Mouse (Mus musculus): ENCODE data around the gene H2-M10.4. TPM values are rescaled to one million over a fixed set of nuclear protein-coding genes. Genes with fewer than 3 reads are reported as not detected.
"Not testable (repeated sequence)": the region's sequence is repeated elsewhere in the genome, so short reads cannot be mapped to it uniquely, and the experiment has no call there.

H2-M10.4 gene
- total RNA-seq (2012; rRNA removed): not detected in 2 replicates
- not detected for polyA plus RNA-seq (2012; ENCODE audit: insufficient read depth in 1 of 2, insufficient read length in 2 of 2, low read depth in 1 of 2, low replicate concordance in 2 of 2, missing spikeins in 1 of 2)

- Histone ChIP-seq H3K9me3 (replicated peaks; ENCODE audit: insufficient read depth, low read length) (no peaks in the 10 kb centered on the region), H3K9ac (ENCODE audit: control insufficient read depth, low read depth, low read length, poor library complexity, severe bottlenecking) (no peak within 1 kb of the TSS), H3K79me2 (ENCODE audit: control insufficient read depth, insufficient read depth, low read length, poor library complexity) (no peaks in the 10 kb centered on the region), H3K4me3 (ENCODE audit: control insufficient read depth in 1 of 2, insufficient read depth in 1 of 2, low read depth in 2 of 2, low read length in 2 of 2) (no peak within 1 kb of the TSS), H3K4me1 (ENCODE audit: control insufficient read depth in 1 of 2, insufficient read depth in 2 of 2, low read length in 2 of 2) (no peaks in the 10 kb centered on the region), H3K36me3 (ENCODE audit: control insufficient read depth in 1 of 2, insufficient read depth in 2 of 2, low read length in 2 of 2) (no peaks in the 10 kb centered on the region), H3K27ac (ENCODE audit: control insufficient read depth, low read depth, low read length) (no peak within 1 kb of the TSS), H3K27me3 (ENCODE audit: control insufficient read depth in 1 of 2, insufficient read depth in 2 of 2, low read length in 2 of 2) (no peaks in the 10 kb centered on the region)
- no peak for DNase-seq (ENCODE audit: low read depth, low spot score)
- no peak for TF ChIP-seq EP300 (IDR thresholded peaks at IDR 0.05; ENCODE audit: low read depth in 1 of 2, low read length in 2 of 2)
- TF ChIP-seq MEF2A (IDR thresholded peaks at IDR 0.05; ENCODE audit: extremely low read depth, insufficient replicate concordance, low read depth, low read length, poor library complexity, severe bottlenecking): no peak
- TF ChIP-seq CHD1 (IDR thresholded peaks at IDR 0.05; ENCODE audit: low read depth, low read length): no peak
- no peak for TF ChIP-seq UBTF (IDR thresholded peaks at IDR 0.05; ENCODE audit: borderline replicate concordance, insufficient read depth, low read depth, low read length)
- TF ChIP-seq NELFE (IDR thresholded peaks at IDR 0.05; ENCODE audit: low read depth, low read length): no peak
- no peak for TF ChIP-seq NRF1 (IDR thresholded peaks at IDR 0.05; ENCODE audit: insufficient read depth, low read depth, low read length, poor library complexity, severe bottlenecking)
- no peak for TF ChIP-seq JUND (IDR thresholded peaks at IDR 0.05; ENCODE audit: low read depth, low read length)
- TF ChIP-seq GABPA (IDR thresholded peaks at IDR 0.05; ENCODE audit: low read depth, low read length): no peak
- TF ChIP-seq E2F4 (IDR thresholded peaks at IDR 0.05; ENCODE audit: borderline replicate concordance, low read depth, low read length): no peak
- TF ChIP-seq MAFK (IDR thresholded peaks at IDR 0.05; ENCODE audit: borderline replicate concordance, low read depth, low read length): no peak
- TF ChIP-seq USF2 (IDR thresholded peaks at IDR 0.05; ENCODE audit: borderline replicate concordance in 1 of 2, insufficient read depth in 1 of 2, low read depth in 1 of 2, low read length in 2 of 2): no peak
Observed at GRCm38 (mm10) chr17:36462234-36462633, at the start of gene H2-M10.4. H2-M10.4 (minus strand) TSS chr17:36462334.

GRCm38 (mm10) chr17:36503910-36504309 is 41.8 kb upstream of the H2-M10.4 start:
- no peak for DNase-seq (ENCODE audit: low read depth, low spot score)
- no peaks in the 10 kb centered on the region for H3K4me1 ChIP-seq (ENCODE audit: control insufficient read depth in 1 of 2, insufficient read depth in 2 of 2, low read length in 2 of 2)
- H3K27me3 ChIP-seq (ENCODE audit: control insufficient read depth in 1 of 2, insufficient read depth in 2 of 2, low read length in 2 of 2): no peaks in the 10 kb centered on the region
- no peak overlapping the region for H3K4me3 ChIP-seq (ENCODE audit: control insufficient read depth in 1 of 2, insufficient read depth in 1 of 2, low read depth in 2 of 2, low read length in 2 of 2)
- no peaks in the 10 kb centered on the region for H3K79me2 ChIP-seq (ENCODE audit: control insufficient read depth, insufficient read depth, low read length, poor library complexity)
- TF ChIP-seq CTCF (IDR thresholded peaks at IDR 0.05 in 2 of 3, conservative IDR thresholded peaks at IDR 0.05 in 1 of 3; ENCODE audit: control insufficient read depth in 1 of 3, insufficient read depth in 1 of 3, low read depth in 2 of 3, low read length in 3 of 3, poor library complexity in 1 of 3, severe bottlenecking in 1 of 3): no peak
- no peak overlapping the region for H3K27ac ChIP-seq (ENCODE audit: control insufficient read depth, low read depth, low read length)
- no peak overlapping the region for H3K9ac ChIP-seq (ENCODE audit: control insufficient read depth, low read depth, low read length, poor library complexity, severe bottlenecking)
- no peaks in the 10 kb centered on the region for H3K36me3 ChIP-seq (ENCODE audit: control insufficient read depth in 1 of 2, insufficient read depth in 2 of 2, low read length in 2 of 2)
- H3K9me3 ChIP-seq (replicated peaks; ENCODE audit: insufficient read depth, low read length): no peaks in the 10 kb centered on the region

DNA sequence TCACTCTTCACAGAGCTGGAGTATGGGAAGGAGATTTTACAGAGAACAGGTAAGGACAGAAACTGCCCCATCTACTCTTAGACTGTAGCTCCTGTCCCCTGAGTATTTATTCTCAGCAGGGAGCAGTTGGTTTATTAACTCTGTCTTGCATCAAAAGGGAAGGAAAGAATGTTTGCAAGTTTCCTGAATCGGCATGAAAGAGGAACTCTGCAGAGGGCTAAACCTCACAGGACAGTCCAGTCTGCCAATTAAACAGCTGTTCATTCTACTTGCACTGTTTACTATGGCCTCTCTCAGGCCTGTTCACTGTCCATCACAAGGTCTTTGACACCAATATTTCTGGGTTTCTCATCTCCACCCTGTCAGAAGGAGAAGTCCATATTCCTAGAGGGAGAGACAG is 38.3 kb upstream of the H2-M10.4 start:
- H3K4me1 ChIP-seq (ENCODE audit: control insufficient read depth in 1 of 2, insufficient read depth in 2 of 2, low read length in 2 of 2): no peaks in the 10 kb centered on the region

DNA sequence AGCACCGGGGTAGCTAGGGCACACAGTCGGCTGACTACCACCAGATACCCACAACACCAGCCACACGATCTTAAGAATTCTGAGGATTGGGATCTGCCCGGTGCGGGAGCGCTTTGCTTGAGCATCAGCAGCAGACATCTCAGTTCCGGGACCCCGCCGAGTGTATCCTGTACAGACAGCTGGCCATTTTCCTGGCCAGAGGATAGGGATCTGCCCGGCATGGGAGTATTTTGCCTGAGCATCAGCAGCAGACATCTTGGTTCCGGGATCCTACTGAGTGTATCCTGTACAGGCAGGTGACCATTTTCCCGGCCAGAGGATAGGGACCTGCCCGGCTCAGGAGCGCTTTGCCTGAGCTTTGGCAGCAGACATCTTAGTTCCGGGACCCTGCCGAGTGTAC is 26.0 kb upstream of the H2-M10.4 start:
- not testable (repeated sequence) for H3K27me3 ChIP-seq (ENCODE audit: control insufficient read depth in 1 of 2, insufficient read depth in 2 of 2, low read length in 2 of 2); H3K9me3 ChIP-seq (replicated peaks; ENCODE audit: insufficient read depth, low read length); H3K79me2 ChIP-seq (ENCODE audit: control insufficient read depth, insufficient read depth, low read length, poor library complexity); H3K27ac ChIP-seq (ENCODE audit: control insufficient read depth, low read depth, low read length); H3K4me1 ChIP-seq (ENCODE audit: control insufficient read depth in 1 of 2, insufficient read depth in 2 of 2, low read length in 2 of 2); H3K36me3 ChIP-seq (ENCODE audit: control insufficient read depth in 1 of 2, insufficient read depth in 2 of 2, low read length in 2 of 2); H3K9ac ChIP-seq (ENCODE audit: control insufficient read depth, low read depth, low read length, poor library complexity, severe bottlenecking); H3K4me3 ChIP-seq (ENCODE audit: control insufficient read depth in 1 of 2, insufficient read depth in 1 of 2, low read depth in 2 of 2, low read length in 2 of 2); DNase-seq (ENCODE audit: low read depth, low spot score)

More for the DNA sequence above, 38.3 kb upstream of the H2-M10.4 start:
- no peak for DNase-seq (ENCODE audit: low read depth, low spot score)
- Histone ChIP-seq H3K4me3 (ENCODE audit: control insufficient read depth in 1 of 2, insufficient read depth in 1 of 2, low read depth in 2 of 2, low read length in 2 of 2) (no peak overlapping the region), H3K27ac (ENCODE audit: control insufficient read depth, low read depth, low read length) (no peak overlapping the region), H3K36me3 (ENCODE audit: control insufficient read depth in 1 of 2, insufficient read depth in 2 of 2, low read length in 2 of 2) (no peaks in the 10 kb centered on the region), H3K9me3 (replicated peaks; ENCODE audit: insufficient read depth, low read length) (no peaks in the 10 kb centered on the region), H3K9ac (ENCODE audit: control insufficient read depth, low read depth, low read length, poor library complexity, severe bottlenecking) (no peak overlapping the region), H3K27me3 (ENCODE audit: control insufficient read depth in 1 of 2, insufficient read depth in 2 of 2, low read length in 2 of 2) (no peaks in the 10 kb centered on the region), H3K79me2 (ENCODE audit: control insufficient read depth, insufficient read depth, low read length, poor library complexity) (no peaks in the 10 kb centered on the region)
- TF ChIP-seq TBP (IDR thresholded peaks at IDR 0.05; ENCODE audit: low read depth, low read length): no peak
- TF ChIP-seq NELFE (IDR thresholded peaks at IDR 0.05; ENCODE audit: low read depth, low read length): no peak
- no peak for TF ChIP-seq ETS1 (IDR thresholded peaks at IDR 0.05; ENCODE audit: low read depth, low read length)
- TF ChIP-seq CHD2 (IDR thresholded peaks at IDR 0.05; ENCODE audit: low read length): no peak
- no peak for TF ChIP-seq HCFC1 (IDR thresholded peaks at IDR 0.05; ENCODE audit: low read depth, low read length)
- no peak for TF ChIP-seq POLR2AphosphoS5 (IDR thresholded peaks at IDR 0.05; ENCODE audit: borderline replicate concordance, low read depth, low read length)
- TF ChIP-seq ZNF384 (IDR thresholded peaks at IDR 0.05; ENCODE audit: low read depth, low read length): no peak
- no peak for TF ChIP-seq POLR2AphosphoS2 (IDR thresholded peaks at IDR 0.05; ENCODE audit: low read length)
- no peak for TF ChIP-seq GABPA (IDR thresholded peaks at IDR 0.05; ENCODE audit: low read depth, low read length)
- no peak for TF ChIP-seq CHD1 (IDR thresholded peaks at IDR 0.05; ENCODE audit: low read depth, low read length)
- no peak for TF ChIP-seq POLR2A (IDR thresholded peaks at IDR 0.05; ENCODE audit: control insufficient read depth in 1 of 2, insufficient read depth in 1 of 2, low read depth in 1 of 2, low read length in 2 of 2, poor library complexity in 1 of 2)
- no peak for TF ChIP-seq TCF12 (IDR thresholded peaks at IDR 0.05; ENCODE audit: low read depth, low read length)
- no peak for TF ChIP-seq EP300 (IDR thresholded peaks at IDR 0.05; ENCODE audit: low read depth in 1 of 2, low read length in 2 of 2)
- TF ChIP-seq RCOR1 (IDR thresholded peaks at IDR 0.05; ENCODE audit: low read depth, low read length): no peak
- TF ChIP-seq MAZ (IDR thresholded peaks at IDR 0.05; ENCODE audit: low read depth, low read length): no peak
- TF ChIP-seq MXI1 (IDR thresholded peaks at IDR 0.05; ENCODE audit: low read depth, low read length): no peak
- no peak for TF ChIP-seq GATA1 (IDR thresholded peaks at IDR 0.05; ENCODE audit: low read depth, low read length)

All from MEL (cell line).